Mouse (Mus musculus): ENCODE results near the gene Evpl.

DNA sequence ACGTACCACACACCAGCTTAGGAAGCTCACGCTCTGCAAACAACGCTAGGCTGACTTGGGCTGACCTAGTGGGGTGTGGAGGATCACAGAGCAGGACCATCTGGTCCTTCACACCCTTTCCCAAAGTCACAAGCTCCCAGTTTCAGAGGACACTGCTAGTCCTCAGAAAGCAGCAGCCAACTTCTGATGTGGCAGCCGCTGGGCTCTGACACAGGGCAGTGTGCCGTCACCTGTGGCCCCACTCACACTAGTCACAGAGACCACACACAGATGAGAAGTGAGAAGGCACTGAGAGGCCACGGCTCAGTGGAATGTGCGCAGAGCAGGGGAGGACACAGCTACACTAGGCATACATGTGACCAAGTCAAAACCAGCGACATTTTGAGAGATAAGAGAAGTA lies 13.0 kb upstream of the Evpl start:
- TF ChIP-seq GATA1 (IDR thresholded peaks at IDR 0.05; ENCODE audit: borderline replicate concordance, low read length) (no peak), CTCF (IDR thresholded peaks at IDR 0.05; ENCODE audit: low read depth, low read length) (no peak)
